Comparison of ENCODE assay signal across 35 mouse cellular contexts in genomic region chr7:96981366-96981765, GRCm38 (mm10).
"Had no signal": no experiment of that assay in that cellular context is flagged by ENCODE, and none has a peak within 500 bp of the region (broad histone marks: within the 10 kb centered on the region; RNA-seq: fewer than 3 reads in every experiment).

No protein-coding gene starts in this region.

- H3K4me3 ChIP-seq: heart, adult 2 months; heart, embryonic 10.5 days; heart, embryonic 12.5 days; heart, embryonic 13.5 days; heart, embryonic 15.5 days; hindbrain, embryonic 10.5 days; hindbrain, embryonic 12.5 days; hindbrain, embryonic 13.5 days; hindbrain, embryonic 15.5 days; intestine, embryonic 15.5 days; kidney, embryonic 15.5 days; layer of hippocampus, adult 2 months had no signal

- H3K36me3 ChIP-seq: heart, embryonic 10.5 days; heart, embryonic 12.5 days; heart, embryonic 13.5 days; heart, embryonic 15.5 days; hindbrain, embryonic 10.5 days; hindbrain, embryonic 12.5 days; hindbrain, embryonic 13.5 days; hindbrain, embryonic 15.5 days; intestine, embryonic 15.5 days; kidney, embryonic 15.5 days had no signal

- ATAC-seq: hindbrain, embryonic 16.5 days; hindbrain, postnatal 0 days; inflammation-experienced regulatory T-cells, adult 6 months; intestine, embryonic 15.5 days; intestine, embryonic 16.5 days; intestine, postnatal 0 days had no signal

- H3K9me3 ChIP-seq: heart, embryonic 10.5 days; heart, embryonic 12.5 days; heart, embryonic 13.5 days; heart, embryonic 15.5 days; hindbrain, embryonic 10.5 days; hindbrain, embryonic 12.5 days; hindbrain, embryonic 13.5 days; hindbrain, embryonic 15.5 days; intestine, embryonic 15.5 days; kidney, embryonic 15.5 days had no signal

- H3K9ac ChIP-seq: heart, embryonic 12.5 days; heart, embryonic 13.5 days; heart, embryonic 15.5 days; hindbrain, embryonic 12.5 days; hindbrain, embryonic 13.5 days; hindbrain, embryonic 14.5 days; hindbrain, embryonic 15.5 days; intestine, embryonic 15.5 days; kidney, embryonic 15.5 days had no signal

- H3K4me2 ChIP-seq: heart, embryonic 11.5 days; heart, embryonic 12.5 days; heart, embryonic 13.5 days; heart, embryonic 15.5 days; hindbrain, embryonic 12.5 days; hindbrain, embryonic 13.5 days; hindbrain, embryonic 14.5 days; hindbrain, embryonic 15.5 days; intestine, embryonic 15.5 days; kidney, embryonic 15.5 days had no signal

- DNase-seq: heart, adult 2 months; heart, postnatal 10 days; heart, postnatal 14 days; heart, postnatal 36 days; heart, postnatal 4 days; kidney, adult 11 months; kidney, adult 18-20 months; kidney, adult 2 months; kidney, adult 8-10 months; kidney, adult 9 months; kidney, postnatal 10 days; kidney, postnatal 14 days; kidney, postnatal 36 days; kidney, postnatal 4 days; layer of hippocampus, adult 9-11 months; layer of hippocampus, postnatal 36 days had no signal

- H3K27ac ChIP-seq: heart, adult 2 months; heart, embryonic 10.5 days; heart, embryonic 13.5 days; heart, embryonic 15.5 days; hindbrain, embryonic 10.5 days; hindbrain, embryonic 12.5 days; hindbrain, embryonic 13.5 days; hindbrain, embryonic 14.5 days; hindbrain, embryonic 15.5 days; hindbrain, postnatal 0 days; intestine, embryonic 15.5 days; kidney, embryonic 15.5 days; kidney, postnatal 0 days; layer of hippocampus, adult 2 months had no signal

- H3K27me3 ChIP-seq: heart, embryonic 12.5 days; heart, embryonic 13.5 days; heart, embryonic 15.5 days; hindbrain, embryonic 12.5 days; hindbrain, embryonic 13.5 days; hindbrain, embryonic 15.5 days; intestine, embryonic 15.5 days; kidney, embryonic 15.5 days had no signal
